Mouse (Mus musculus) heart, embryonic 15.5 days (tissue): Measurements from ENCODE around the gene Dxo. TPM values are rescaled to one million over a fixed set of nuclear protein-coding genes. Genes with fewer than 3 reads are reported as not detected.
"Not testable (repeated sequence)": the region's sequence is repeated elsewhere in the genome, so short reads cannot be mapped to it uniquely, and the experiment has no call there.

ENCODE experiments used
- ATAC-seq: fragments of 200-750 bp; cut with Nextera tagmentation; replicated peaks from 2 replicates; pipeline ENCODE4 v1.8.0; 2017; ENCODE audit warnings: low read depth, moderate TSS enrichment; ENCODE audit not compliant: insufficient number of reproducible peaks, insufficient read depth, low FRiP score
- H3K27ac ChIP-seq: fragments of 300-500 bp; sonication (generic); 2 replicates; pipeline ENCODE4 v1.5.1; 2015; ENCODE audit warnings: mild to moderate bottlenecking, inconsistent platforms
- H3K27me3 ChIP-seq: fragments of 300-500 bp; sonication (generic); 2 replicates; pipeline ENCODE4 v1.6.1; 2015; ENCODE audit warnings: inconsistent platforms
- H3K36me3 ChIP-seq: fragments of 300-500 bp; sonication (generic); 2 replicates; pipeline ENCODE4 v1.6.1; 2015; ENCODE audit warnings: mild to moderate bottlenecking, inconsistent platforms
- H3K4me1 ChIP-seq: fragments of 300-500 bp; sonication (generic); replicated peaks from 2 replicates; pipeline ENCODE4 v1.6.1; 2015; ENCODE audit warnings: inconsistent platforms
- H3K4me2 ChIP-seq: fragments of 300-500 bp; sonication (generic); 2 replicates; pipeline ENCODE4 v1.6.1; 2015; ENCODE audit warnings: inconsistent platforms, mild to moderate bottlenecking, moderate library complexity
- H3K4me3 ChIP-seq: fragments of 300-500 bp; sonication (generic); 2 replicates; pipeline ENCODE4 v1.5.1; 2015; ENCODE audit warnings: mild to moderate bottlenecking, inconsistent platforms
- H3K9ac ChIP-seq: fragments of 300-500 bp; sonication (generic); 2 replicates; pipeline ENCODE4 v1.6.1; 2015; ENCODE audit warnings: mild to moderate bottlenecking, inconsistent platforms
- H3K9me3 ChIP-seq: fragments of 300-500 bp; sonication (generic); replicated peaks from 2 replicates; pipeline ENCODE4 v1.6.1; 2016; ENCODE audit warnings: inconsistent platforms
- WGBS: fragments of 180-500 bp; shearing (Covaris S2); methylation state at CpG from one replicate; pipeline ENCODE4 v1.1.7; 2015; ENCODE audit warnings: mixed read lengths; 5-methylcytosine and 5-hydroxymethylcytosine counted together
- polyA plus RNA-seq: library from polyadenylated mRNA; unstranded; fragments of >200 nt; fragmentation: Nextera tagmentation; extraction: Ambion mirVana; gene quantifications from 2 replicates; pipeline ENCODE4 v1.2.1, GENCODE M21; 2015

The Dxo gene
- polyA plus RNA-seq: 32.0 and 40.8 TPM in 2 replicates

GRCm38 (mm10) chr17:34836856-34837221 lies at the start of gene Dxo, which contains the start of gene Stk19:
Gene Dxo (plus strand): TSS chr17:34837019.
Gene Stk19 (minus strand): TSS chr17:34836945.
- H3K4me2 ChIP-seq: peak within 1 kb of the TSS; percentile 99
- peaks cover 34% of the 10 kb centered on the region for H3K36me3 ChIP-seq

GRCm38 (mm10) chr17:34795016-34795415 lies 41.8 kb upstream of the Dxo start:
- no peak overlapping the region for H3K4me3 ChIP-seq
- no peaks in the 10 kb centered on the region for H3K9me3 ChIP-seq
- H3K27me3 ChIP-seq: no peaks in the 10 kb centered on the region
- H3K4me2 ChIP-seq: no peak overlapping the region
- H3K36me3 ChIP-seq: no peaks in the 10 kb centered on the region
- no peak overlapping the region for H3K9ac ChIP-seq
- 82% methylated on average over 10 of the region's 10 CpGs for WGBS
- no peak overlapping the region for H3K27ac ChIP-seq
- ATAC-seq: no peak
- no peaks in the 10 kb centered on the region for H3K4me1 ChIP-seq

More at GRCm38 (mm10) chr17:34836856-34837221, at the start of gene Dxo, which contains the start of gene Stk19:
- H3K4me1 ChIP-seq: peaks cover 20% of the 10 kb centered on the region
- peak within 1 kb of the TSS; percentile 92 for H3K4me3 ChIP-seq
- no peaks in the 10 kb centered on the region for H3K9me3 ChIP-seq
- peak within 1 kb of the TSS; percentile 71 for H3K27ac ChIP-seq
- peak within 1 kb of the TSS; percentile 75 for H3K9ac ChIP-seq
- no peaks in the 10 kb centered on the region for H3K27me3 ChIP-seq
- peak; percentile 92 for ATAC-seq
- WGBS: under 1% methylated on average over 40 of the region's 40 CpGs

- 59% methylated on average over 9 of the region's 9 CpGs for WGBS
- H3K9me3 ChIP-seq: no peaks in the 10 kb centered on the region
- H3K36me3 ChIP-seq: no peaks in the 10 kb centered on the region
- no peak for ATAC-seq
- no peaks in the 10 kb centered on the region for H3K27me3 ChIP-seq
- no peaks in the 10 kb centered on the region for H3K4me1 ChIP-seq
- no peak overlapping the region for H3K4me2 ChIP-seq
- no peak overlapping the region for H3K4me3 ChIP-seq
- H3K9ac ChIP-seq: no peak overlapping the region
- H3K27ac ChIP-seq: no peak overlapping the region
Observed at GRCm38 (mm10) chr17:34795633-34796032, 41.2 kb upstream of the Dxo start.

GRCm38 (mm10) chr17:34796311-34797140 lies 40.3 kb upstream of the Dxo start:
- H3K4me2 ChIP-seq: no peak overlapping the region
- no peak for ATAC-seq
- 78% methylated on average over 8 of the region's 8 CpGs for WGBS

GRCm38 (mm10) chr17:34797211-34797995 lies 39.4 kb upstream of the Dxo start:
- not testable (repeated sequence) for H3K9me3 ChIP-seq, H3K27me3 ChIP-seq, ATAC-seq, H3K4me1 ChIP-seq, H3K36me3 ChIP-seq, H3K27ac ChIP-seq, H3K9ac ChIP-seq, H3K4me2 ChIP-seq, H3K4me3 ChIP-seq
- 82% methylated on average over 10 of the region's 10 CpGs for WGBS

More at GRCm38 (mm10) chr17:34796311-34797140, 40.3 kb upstream of the Dxo start:
- no peak overlapping the region for H3K27ac ChIP-seq
- H3K9ac ChIP-seq: no peak overlapping the region
- no peaks in the 10 kb centered on the region for H3K27me3 ChIP-seq
- no peaks in the 10 kb centered on the region for H3K4me1 ChIP-seq
- no peaks in the 10 kb centered on the region for H3K9me3 ChIP-seq
- no peaks in the 10 kb centered on the region for H3K36me3 ChIP-seq
- H3K4me3 ChIP-seq: no peak overlapping the region

GRCm38 (mm10) chr17:34798071-34798470 lies 38.7 kb upstream of the Dxo start:
- H3K4me3 ChIP-seq, H3K9me3 ChIP-seq, H3K9ac ChIP-seq, ATAC-seq, H3K36me3 ChIP-seq, H3K4me2 ChIP-seq, H3K27me3 ChIP-seq, H3K27ac ChIP-seq, H3K4me1 ChIP-seq: not testable (repeated sequence)
- WGBS: 77% methylated on average over 6 of the region's 7 CpGs

GRCm38 (mm10) chr17:34798866-34799530 lies 37.8 kb upstream of the Dxo start:
- Histone ChIP-seq H3K4me3 (no peak overlapping the region), H3K9me3 (no peaks in the 10 kb centered on the region), H3K27ac (no peak overlapping the region), H3K9ac (no peak overlapping the region), H3K4me1 (no peaks in the 10 kb centered on the region), H3K36me3 (no peaks in the 10 kb centered on the region), H3K27me3 (no peaks in the 10 kb centered on the region), H3K4me2 (no peak overlapping the region)
- 88% methylated on average over 17 of the region's 17 CpGs for WGBS
- no peak for ATAC-seq

- Histone ChIP-seq H3K27me3 (no peaks in the 10 kb centered on the region), H3K9me3 (no peaks in the 10 kb centered on the region), H3K9ac (no peak overlapping the region), H3K4me2 (no peak overlapping the region), H3K27ac (no peak overlapping the region), H3K4me3 (no peak overlapping the region), H3K36me3 (no peaks in the 10 kb centered on the region), H3K4me1 (no peaks in the 10 kb centered on the region)
- ATAC-seq: no peak
- 84% methylated on average over 4 of the region's 4 CpGs for WGBS
Observed at GRCm38 (mm10) chr17:34799531-34799925, 37.3 kb upstream of the Dxo start.

GRCm38 (mm10) chr17:34800781-34801305 lies 36.0 kb upstream of the Dxo start:
- not testable (repeated sequence) for H3K9me3 ChIP-seq, H3K27me3 ChIP-seq, ATAC-seq, H3K4me2 ChIP-seq, H3K4me3 ChIP-seq, H3K4me1 ChIP-seq, H3K9ac ChIP-seq, H3K36me3 ChIP-seq, H3K27ac ChIP-seq
- WGBS: 86% methylated on average over 16 of the region's 16 CpGs

- ATAC-seq, H3K4me2 ChIP-seq, H3K4me1 ChIP-seq, H3K36me3 ChIP-seq, H3K27ac ChIP-seq, H3K27me3 ChIP-seq, H3K4me3 ChIP-seq, H3K9me3 ChIP-seq, H3K9ac ChIP-seq: not testable (repeated sequence)
- WGBS: 86% methylated on average over 9 of the region's 9 CpGs
Observed at GRCm38 (mm10) chr17:34802756-34803155, 34.1 kb upstream of the Dxo start.

GRCm38 (mm10) chr17:34803367-34803766 lies 33.5 kb upstream of the Dxo start:
- H3K9ac ChIP-seq, H3K4me2 ChIP-seq, H3K4me1 ChIP-seq, ATAC-seq, H3K27ac ChIP-seq, H3K36me3 ChIP-seq, H3K9me3 ChIP-seq, H3K27me3 ChIP-seq, H3K4me3 ChIP-seq: not testable (repeated sequence)
- WGBS: 85% methylated on average over 6 of the region's 6 CpGs
